Mouse (Mus musculus) liver, embryonic 18 days (tissue): ENCODE data around the gene Tgm3. TPM values are rescaled to one million over a fixed set of nuclear protein-coding genes. Genes with fewer than 3 reads are reported as not detected.

Experiments used
- polyA plus RNA-seq: library from polyadenylated mRNA; depleted of rRNA; stranded (reverse); fragments of >200 nt; gene quantifications from 2 replicates; pipeline ENCODE4 v1.2.3, GENCODE M21; 2012; rRNA removed

Tgm3 gene
- polyA plus RNA-seq: 0.01 TPM in 2 replicates

GRCm38 (mm10) chr2:130012026-130012425 is at the start of gene Tgm3:
Tgm3 (plus strand) TSS chr2:130012349.

Other genes starting within 250 kb of the Tgm3 start
- 5.3 and 5.9 TPM in 2 replicates for gene Stk35, start 211.8 kb upstream of the Tgm3 start, polyA plus RNA-seq
- gene Tgm6, start 100.1 kb downstream of the Tgm3 start, polyA plus RNA-seq: not detected in 2 replicates
- 117 and 128 TPM in 2 replicates for gene Snrpb, start 167.1 kb downstream of the Tgm3 start, polyA plus RNA-seq
- gene Tmc2, start 182.8 kb downstream of the Tgm3 start, polyA plus RNA-seq: not detected in 2 replicates